Mouse (Mus musculus) kidney, adult 2 months (tissue): ENCODE measurements around the gene Drosha. TPM values are rescaled to one million over a fixed set of nuclear protein-coding genes. Genes with fewer than 3 reads are reported as not detected.

ENCODE experiments used
- DNase-seq: peaks from one replicate; pipeline ENCODE4 v3.0.0; 2021
- H3K27ac ChIP-seq: fragments of 200-500 bp; 2 replicates; pipeline ENCODE4 v1.5.1; 2012; ENCODE audit warnings: low read depth, low read length, control low read depth, inconsistent platforms; ENCODE audit not compliant: insufficient read depth
- H3K27me3 ChIP-seq: fragments of 200-500 bp; replicated peaks from 2 replicates; pipeline ENCODE4 v1.6.1; 2012; ENCODE audit warnings: mild to moderate bottlenecking, moderate library complexity, low read length, inconsistent platforms; ENCODE audit not compliant: control insufficient read depth, insufficient read depth
- H3K36me3 ChIP-seq: fragments of 200-500 bp; 2 replicates; pipeline ENCODE4 v1.6.1; 2012; ENCODE audit warnings: mild to moderate bottlenecking, moderate library complexity, low read length, inconsistent platforms; ENCODE audit not compliant: control insufficient read depth, insufficient read depth
- H3K4me1 ChIP-seq: fragments of 200-500 bp; 2 replicates; pipeline ENCODE4 v1.6.1; 2011; ENCODE audit warnings: low read length; ENCODE audit not compliant: control insufficient read depth, insufficient read depth
- H3K4me3 ChIP-seq: fragments of 200-500 bp; 2 replicates; pipeline ENCODE4 v1.5.1; 2011; ENCODE audit warnings: mild to moderate bottlenecking, low read depth, low read length, control low read depth; ENCODE audit not compliant: insufficient read depth
- CTCF ChIP-seq: fragments of 200-500 bp; conservative IDR thresholded peaks from 2 replicates; pipeline ENCODE4 v1.5.1; 2011; ENCODE audit warnings: low read depth, mild to moderate bottlenecking, control low read depth, low read length, moderate library complexity, mixed read lengths; ENCODE audit not compliant: insufficient read depth, insufficient read length
- POLR2A ChIP-seq: fragments of 200-500 bp; IDR thresholded peaks from one replicate; pipeline ENCODE4 v1.6.1; 2011; ENCODE audit warnings: low read depth, low read length, control low read depth
- WGBS: fragments of 180-500 bp; shearing (Covaris S2); methylation state at CpG from one replicate; pipeline ENCODE4 v1.1.7; 2018; 5-methylcytosine and 5-hydroxymethylcytosine counted together
- polyA plus RNA-seq: library from polyadenylated mRNA; depleted of rRNA; stranded (reverse); fragments of >200 nt; gene quantifications from 2 replicates; pipeline ENCODE4 v1.2.3, GENCODE M21; 2012

Gene Drosha
- polyA plus RNA-seq, 1 experiment, result 20.3 TPM

DNA sequence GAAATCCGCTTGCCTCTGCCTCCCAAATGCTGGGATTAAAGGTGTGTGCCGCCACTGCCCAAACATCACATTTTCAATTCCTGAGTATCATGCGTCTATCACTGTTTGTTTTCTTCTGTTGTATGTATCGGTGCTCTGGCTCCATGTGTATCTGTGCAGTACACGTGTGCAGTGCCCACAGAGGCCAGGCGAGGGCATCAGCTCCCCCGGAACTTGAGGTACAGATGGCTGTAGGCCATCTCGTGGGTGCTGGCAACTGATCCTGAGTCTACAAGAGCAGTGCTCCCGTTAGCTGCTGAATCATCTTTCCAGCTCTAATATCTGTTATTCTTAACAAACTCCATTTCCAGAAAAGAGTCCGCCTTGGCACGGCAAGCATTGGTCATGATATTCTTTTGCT, 12.0 kb upstream of the Drosha start:
- 96% methylated on average over 11 of the region's 11 CpGs for WGBS
- no peak overlapping the region for H3K27ac ChIP-seq
- no peak overlapping the region for H3K4me3 ChIP-seq
- peaks cover 12% of the 10 kb centered on the region for H3K36me3 ChIP-seq
- TF ChIP-seq POLR2A (no peak), CTCF (no peak)
- no peak for DNase-seq
- H3K27me3 ChIP-seq, result no peaks in the 10 kb centered on the region
- no peaks in the 10 kb centered on the region for H3K4me1 ChIP-seq

DNA sequence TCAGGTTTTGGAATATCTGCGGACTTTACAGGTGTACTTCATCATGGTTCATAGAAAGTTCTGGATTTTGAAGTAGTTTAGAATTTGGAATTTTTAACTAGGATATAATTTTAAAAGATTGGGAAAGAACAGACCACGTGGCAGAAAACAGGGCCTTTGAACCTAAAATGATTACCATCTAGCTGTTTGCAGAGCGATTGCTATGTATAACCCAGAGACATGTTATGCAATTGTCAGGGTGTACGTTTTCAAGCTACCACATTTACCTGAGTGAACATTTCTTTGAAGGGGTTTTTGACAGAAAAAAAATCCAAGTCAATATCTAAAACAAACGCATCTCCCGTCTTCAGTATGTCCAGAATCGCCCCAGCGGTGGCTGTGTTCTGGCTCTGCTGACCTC, 7.0 kb upstream of the Drosha start:
- TF ChIP-seq POLR2A (no peak), CTCF (no peak)
- Histone ChIP-seq H3K4me3 (no peak overlapping the region), H3K4me1 (no peaks in the 10 kb centered on the region), H3K27me3 (no peaks in the 10 kb centered on the region), H3K27ac (no peak overlapping the region), H3K36me3 (peaks cover 5% of the 10 kb centered on the region)
- no peak for DNase-seq
- 96% methylated on average over 8 of the region's 8 CpGs for WGBS

DNA sequence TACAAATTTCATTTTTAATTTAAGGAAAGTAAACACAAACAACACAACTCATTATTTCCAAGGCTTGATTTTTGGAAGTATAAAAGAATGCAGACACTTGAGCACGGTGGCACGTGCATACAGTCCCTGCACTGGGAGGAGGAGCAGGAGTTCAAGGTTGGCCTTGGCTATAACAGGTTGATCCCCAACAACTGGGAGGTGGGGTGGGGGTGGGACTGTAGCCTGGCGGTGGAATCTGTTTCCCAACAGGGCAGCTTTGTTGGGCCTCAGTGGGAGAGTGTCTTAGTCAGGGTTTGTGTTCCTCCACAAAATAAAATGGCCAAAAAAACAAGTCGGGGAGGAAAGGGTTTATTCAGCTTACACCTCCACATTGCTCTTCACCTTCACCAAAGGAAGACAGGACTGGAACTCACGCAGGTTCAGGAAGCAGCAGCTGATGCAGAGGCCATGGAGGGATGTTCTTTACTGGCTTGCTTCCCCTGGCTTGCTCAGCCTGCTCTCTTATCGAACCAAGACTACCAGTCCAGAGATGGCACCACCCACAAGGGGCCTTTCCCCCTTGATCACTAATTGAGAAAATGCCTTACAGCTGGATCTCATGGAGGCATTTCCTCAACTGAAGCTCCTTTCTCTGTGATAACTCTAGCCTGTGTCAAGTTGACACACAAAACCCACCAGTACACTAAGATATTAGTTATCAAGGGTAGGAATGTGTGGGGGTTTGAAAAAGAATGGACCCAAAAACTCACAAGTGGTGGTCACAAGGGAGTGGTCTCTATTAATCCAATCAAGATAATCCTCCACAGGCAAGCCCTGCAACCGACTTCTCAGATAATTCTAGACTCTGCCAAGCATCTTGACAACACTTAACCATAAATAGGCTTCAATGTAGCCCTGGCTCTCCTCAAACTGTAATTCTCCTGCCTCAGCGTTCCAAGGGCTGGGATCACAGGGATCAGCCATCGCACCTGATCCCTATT, 1.9 kb upstream of the Drosha start:
- TF ChIP-seq CTCF (no peak), POLR2A (no peak)
- no peaks in the 10 kb centered on the region; the same call in 1 of the 2 replicates for H3K36me3 ChIP-seq
- WGBS, result 80% methylated on average over 9 of the region's 9 CpGs
- H3K4me3 ChIP-seq, result no peak overlapping the region
- H3K27me3 ChIP-seq, result no peaks in the 10 kb centered on the region
- DNase-seq, result no peak
- H3K4me1 ChIP-seq, result peaks cover 4% of the 10 kb centered on the region; the same call in 1 of the 2 replicates
- no peak overlapping the region for H3K27ac ChIP-seq

DNA sequence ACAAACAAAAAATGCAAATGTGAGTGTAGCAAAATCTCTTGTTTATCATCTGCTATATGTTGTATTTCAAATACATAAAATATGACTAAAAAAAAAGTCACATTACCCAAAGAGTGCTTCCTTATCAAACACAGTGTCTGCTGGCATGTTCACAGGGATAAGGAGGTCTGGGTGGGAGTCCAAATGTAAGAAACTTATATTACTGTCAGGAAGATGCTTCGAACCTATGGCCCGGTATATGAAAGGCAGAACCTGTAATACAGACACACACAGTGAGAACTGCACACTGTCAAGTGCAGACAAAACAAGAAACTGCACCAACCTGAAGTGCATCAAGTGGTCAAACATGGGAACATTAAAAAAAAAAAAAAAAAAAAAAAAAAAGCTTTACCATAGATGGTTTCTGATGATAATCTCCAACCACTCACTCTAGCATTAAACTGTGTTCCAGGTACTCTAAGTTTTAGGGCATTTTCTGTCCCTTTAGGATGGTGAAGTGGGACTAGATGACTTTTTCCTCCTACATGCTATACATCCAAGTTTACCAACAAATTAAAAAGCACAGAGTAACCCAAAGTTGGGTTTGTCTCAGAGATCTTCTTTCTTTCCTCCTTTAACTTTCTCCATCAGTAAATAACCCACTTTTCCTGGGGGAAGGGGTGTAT, 1.0 kb upstream of the Drosha start:
- no peaks in the 10 kb centered on the region for H3K27me3 ChIP-seq
- peaks cover 4% of the 10 kb centered on the region; the same call in 1 of the 2 replicates for H3K4me1 ChIP-seq
- H3K4me3 ChIP-seq, result no peak overlapping the region; the same call in 1 of the 2 replicates
- no peak for DNase-seq
- H3K36me3 ChIP-seq, result no peaks in the 10 kb centered on the region; the same call in 1 of the 2 replicates
- TF ChIP-seq POLR2A, result no peak
- no peak for TF ChIP-seq CTCF
- 96% methylated on average over 2 of the region's 2 CpGs for WGBS
- no peak overlapping the region for H3K27ac ChIP-seq

DNA sequence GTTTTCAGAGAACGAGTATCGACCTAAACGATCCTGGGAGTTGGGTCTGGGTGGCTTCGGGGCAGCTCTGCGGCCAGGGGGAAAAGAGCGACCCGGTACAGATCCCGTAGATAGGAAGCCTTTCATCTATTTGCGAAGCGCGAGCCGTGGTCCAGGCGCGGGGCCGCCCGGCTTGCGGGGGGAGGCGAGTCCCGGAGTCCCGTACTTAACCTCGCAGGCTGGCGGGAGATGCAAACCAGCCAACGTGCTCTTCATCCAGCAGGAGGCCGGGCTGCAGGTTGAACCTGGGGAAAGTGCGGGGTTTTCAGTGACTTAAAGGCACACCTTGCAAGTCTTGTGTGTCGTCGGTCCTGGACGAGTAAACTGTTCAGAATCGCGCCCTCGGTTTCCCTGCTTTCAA, 350 bp downstream of the Drosha start:
- peaks cover 4% of the 10 kb centered on the region; the same call in 1 of the 2 replicates for H3K4me1 ChIP-seq
- no peaks in the 10 kb centered on the region for H3K27me3 ChIP-seq
- DNase-seq, result no peak
- WGBS, result under 1% methylated on average over 31 of the region's 31 CpGs
- no peak overlapping the region for H3K27ac ChIP-seq
- H3K36me3 ChIP-seq, result no peaks in the 10 kb centered on the region
- peak overlapping the region; percentile 77 for H3K4me3 ChIP-seq
- TF ChIP-seq POLR2A, result no peak
- no peak for TF ChIP-seq CTCF

DNA sequence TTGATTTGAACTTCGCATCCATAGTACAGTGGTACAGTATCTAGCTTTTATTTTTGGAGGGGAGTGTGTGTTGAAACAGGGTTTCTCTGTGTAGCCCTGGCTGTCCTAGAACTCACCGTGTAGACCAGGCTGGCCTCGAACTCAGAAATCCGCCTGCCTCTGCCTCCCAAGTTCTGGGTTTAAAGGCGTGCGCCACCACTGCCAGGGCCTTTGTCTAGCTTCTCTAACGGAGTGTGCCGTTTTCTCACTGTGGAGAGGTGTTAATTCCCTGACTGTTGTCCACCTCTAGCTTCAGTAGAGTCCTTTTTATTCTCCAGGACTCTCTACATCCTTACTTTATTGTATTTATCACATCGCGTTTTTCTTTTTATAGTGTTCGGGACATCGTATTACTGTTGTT, 793 bp downstream of the Drosha start:
- Histone ChIP-seq H3K36me3 (no peaks in the 10 kb centered on the region), H3K27ac (no peak overlapping the region), H3K4me3 (peak overlapping the region; percentile 77; the same call in 1 of the 2 replicates), H3K27me3 (no peaks in the 10 kb centered on the region), H3K4me1 (peaks cover 4% of the 10 kb centered on the region; the same call in 1 of the 2 replicates)
- 58% methylated on average over 12 of the region's 12 CpGs for WGBS
- TF ChIP-seq CTCF (no peak), POLR2A (no peak)
- DNase-seq, result no peak

DNA sequence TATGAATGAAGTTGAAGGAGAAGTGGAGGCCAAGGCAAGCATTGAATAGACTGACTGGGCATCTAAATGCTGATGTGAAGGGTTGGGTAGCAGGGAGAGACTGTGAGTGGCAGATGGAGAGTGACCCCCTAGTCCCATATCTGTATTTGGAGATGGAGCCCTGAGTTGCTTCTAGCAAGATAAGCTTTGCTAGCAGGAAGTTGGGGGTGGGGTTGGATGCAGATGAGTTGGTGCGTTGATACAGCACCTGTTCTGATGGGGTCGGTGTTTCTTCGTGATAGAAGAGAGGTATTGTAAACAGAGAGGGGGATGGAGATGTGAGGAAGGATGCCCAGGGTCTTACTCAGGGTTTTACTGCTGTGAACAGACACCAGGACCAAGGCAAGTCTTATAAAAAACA, 5.3 kb downstream of the Drosha start:
- Histone ChIP-seq H3K36me3 (no peaks in the 10 kb centered on the region), H3K27ac (no peak overlapping the region), H3K4me3 (no peak overlapping the region), H3K27me3 (no peaks in the 10 kb centered on the region), H3K4me1 (peaks cover 4% of the 10 kb centered on the region; the same call in 1 of the 2 replicates)
- 95% methylated on average over 3 of the region's 3 CpGs for WGBS
- DNase-seq, result no peak
- no peak for TF ChIP-seq POLR2A
- no peak for TF ChIP-seq CTCF
